Mouse (Mus musculus) fat pad, adult 2 months (tissue): ENCODE data around the gene Acer3.
"Not testable (repeated sequence)": the region's sequence is repeated elsewhere in the genome, so short reads cannot be mapped to it uniquely, and the experiment has no call there.

ENCODE experiments used
- DNase-seq: peaks from one replicate; pipeline ENCODE4 v3.0.0-alpha.2; 2011; ENCODE audit warnings: low read depth, low spot score; ENCODE audit errors: extremely low read depth

Gene Acer3

GRCm38 (mm10) chr7:98307411-98307810, 13.6 kb downstream of the Acer3 start:
- DNase-seq = no peak

GRCm38 (mm10) chr7:98292901-98293300, 28.1 kb downstream of the Acer3 start:
- no peak for DNase-seq

- no peak for DNase-seq
These were observed 31.4 kb downstream of the Acer3 start for GRCm38 (mm10) chr7:98289585-98289984.

- no peak for DNase-seq
These were observed 44.7 kb downstream of the Acer3 start for GRCm38 (mm10) chr7:98276263-98276662.

- not testable (repeated sequence) for DNase-seq
These were observed 52.8 kb downstream of the Acer3 start for GRCm38 (mm10) chr7:98268166-98268565.

- DNase-seq = no peak
These were observed 68.5 kb downstream of the Acer3 start for GRCm38 (mm10) chr7:98252520-98252919.

GRCm38 (mm10) chr7:98236686-98237359, 84.2 kb downstream of the Acer3 start:
- no peak for DNase-seq

GRCm38 (mm10) chr7:98223796-98224195, 97.2 kb downstream of the Acer3 start:
- DNase-seq = no peak

- no peak for DNase-seq
These were observed 104.3 kb downstream of the Acer3 start for GRCm38 (mm10) chr7:98216713-98217112.

- DNase-seq = no peak
These were observed 118.1 kb downstream of the Acer3 start for GRCm38 (mm10) chr7:98202946-98203345.

GRCm38 (mm10) chr7:98201493-98202028, 119.4 kb downstream of the Acer3 start:
- no peak for DNase-seq

GRCm38 (mm10) chr7:98200396-98200795, 120.6 kb downstream of the Acer3 start:
- DNase-seq = no peak

- DNase-seq = no peak
These were observed 121.6 kb downstream of the Acer3 start, which contains the start of gene B3gnt6 for GRCm38 (mm10) chr7:98199381-98199780. Gene B3gnt6 (minus strand): TSS chr7:98199481.

- DNase-seq = no peak
These were observed 125.7 kb downstream of the Acer3 start for GRCm38 (mm10) chr7:98195151-98195801.

- no peak for DNase-seq
These were observed 126.8 kb downstream of the Acer3 start for GRCm38 (mm10) chr7:98194026-98194792.

- no peak for DNase-seq
These were observed 127.4 kb downstream of the Acer3 start for GRCm38 (mm10) chr7:98193515-98194025.

- DNase-seq = no peak
These were observed 129.3 kb downstream of the Acer3 start for GRCm38 (mm10) chr7:98191571-98192250.

- DNase-seq = no peak
These were observed 130.4 kb downstream of the Acer3 start for GRCm38 (mm10) chr7:98190578-98190977.

- no peak for DNase-seq
These were observed 131.3 kb downstream of the Acer3 start for GRCm38 (mm10) chr7:98189745-98190144.

GRCm38 (mm10) chr7:98188680-98189079, 132.3 kb downstream of the Acer3 start:
- no peak for DNase-seq

GRCm38 (mm10) chr7:98188238-98188637, 132.8 kb downstream of the Acer3 start:
- no peak for DNase-seq
